8 mouse cellular contexts compared by ENCODE assay signal in the genomic region with DNA sequence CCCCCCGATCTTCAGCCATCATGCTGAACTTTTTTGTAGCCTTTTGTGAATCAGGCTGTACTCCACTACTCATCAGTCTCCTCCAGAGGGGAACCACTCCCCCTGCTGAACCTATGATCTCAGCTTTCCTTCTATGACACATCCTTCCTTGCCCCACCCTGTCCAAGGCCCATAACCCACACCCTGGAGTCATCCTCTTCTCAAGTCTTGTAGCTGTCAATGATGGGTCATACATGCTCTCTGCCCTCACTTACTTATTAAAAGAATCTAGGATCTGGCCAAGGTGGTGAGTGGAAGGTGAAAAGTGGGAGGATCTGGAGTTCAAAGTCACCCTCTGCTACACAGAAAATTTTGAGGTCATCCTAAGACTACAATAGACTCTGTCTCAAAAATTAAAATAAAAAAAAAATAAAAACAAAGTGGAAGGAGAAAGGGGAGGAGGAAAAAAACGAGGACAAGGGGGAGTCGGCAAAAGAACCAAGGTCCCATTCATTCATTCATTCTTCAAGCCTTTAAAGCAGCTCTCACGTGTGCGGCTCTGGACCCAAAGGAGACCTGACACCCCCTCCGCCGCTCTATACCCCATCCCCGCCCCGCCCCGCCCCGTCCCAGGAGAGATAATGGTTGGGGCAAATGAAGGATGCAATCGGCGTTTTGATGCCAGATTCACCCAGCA. TPM values are rescaled to one million over a fixed set of nuclear protein-coding genes. Genes with fewer than 3 reads are reported as not detected.
A peak's percentile ranks its signal among the peaks of the same experiment; 100 is the strongest.
DNase-seq lines count a peak whose midpoint lies in the region; ATAC-seq and TF ChIP-seq lines count a peak whose summit lies in the region.

No protein-coding gene starts in this region.

- H3K4me1 ChIP-seq in lung, embryonic 15.5 days = peaks cover 9% of the 10 kb centered on the region; the same call in 1 of the 2 replicates
- H3K4me1 ChIP-seq in embryonic facial prominence, embryonic 15.5 days = peaks cover 11% of the 10 kb centered on the region; the same call in 1 of the 2 replicates
- H3K4me1 ChIP-seq in olfactory bulb, adult 2 months (ENCODE audit: control insufficient read depth, insufficient read depth, low read length) = peaks cover 17% of the 10 kb centered on the region

- in situ Hi-C loops in Patski (cut with MboI; ENCODE audit: low pct_unique_long_range_greater_than_20kb) = no loop called here

- POLR2A ChIA-PET in Patski (lab: Charles Lee) = interaction anchor here (0.6 kb wide), 1 partner anchor 115 kb away, joined by 3 read pairs; no protein-coding TSS in a partner anchor

- H3K4me2 ChIP-seq in lung, embryonic 15.5 days = peak overlapping the region; percentile 74
- peak overlapping the region; percentile 58 for H3K4me2 ChIP-seq in embryonic facial prominence, embryonic 15.5 days (replicated peaks)

- no peak for DNase-seq in lung, postnatal 36 days
- peak; percentile 1 for DNase-seq in Patski (ENCODE audit: low read depth, low spot score)
- peak; percentile 35 for DNase-seq in large intestine, adult 2 months (ENCODE audit: low read depth, low spot score)
- no peak for DNase-seq in testis, postnatal 14 days (ENCODE audit: low spot score)
- no peak for DNase-seq in urinary bladder, adult 18-20 months (ENCODE audit: low spot score in 2 of 2)

- H3K27me3 ChIP-seq in lung, embryonic 15.5 days = no peaks in the 10 kb centered on the region
- peaks cover 3% of the 10 kb centered on the region for H3K27me3 ChIP-seq in Patski
- no peaks in the 10 kb centered on the region for H3K27me3 ChIP-seq in embryonic facial prominence, embryonic 15.5 days

- CTCF ChIA-PET in Patski (lab: Charles Lee) = interaction anchor here (0.6 kb wide), 1 partner anchor 100 kb away, joined by 3 read pairs; no protein-coding TSS in a partner anchor

- ATAC-seq in lung, embryonic 15.5 days (ENCODE audit: borderline replicate concordance, extremely low read depth, low FRiP score, low TSS enrichment) = no peak
- ATAC-seq in Patski = no peak
- no peak for ATAC-seq in embryonic facial prominence, embryonic 15.5 days (ENCODE audit: insufficient number of reproducible peaks, low FRiP score, low TSS enrichment, low read depth)

- no peaks in the 10 kb centered on the region for H3K9me3 ChIP-seq in lung, embryonic 15.5 days
- no peaks in the 10 kb centered on the region for H3K9me3 ChIP-seq in embryonic facial prominence, embryonic 15.5 days (replicated peaks)

- H3K36me3 ChIP-seq in lung, embryonic 15.5 days = no peaks in the 10 kb centered on the region
- H3K36me3 ChIP-seq in embryonic facial prominence, embryonic 15.5 days = no peaks in the 10 kb centered on the region

- H3K9ac ChIP-seq in lung, embryonic 15.5 days = peak overlapping the region; percentile 48
- 0 out of 2 replicates have a peak overlapping the region, but pooled peaks have one; percentile 21 for H3K9ac ChIP-seq in embryonic facial prominence, embryonic 15.5 days

- no peak for TF ChIP-seq POLR2A in olfactory bulb, adult 2 months (IDR thresholded peaks at IDR 0.05; ENCODE audit: insufficient read depth, low read depth, low read length)

- 7% methylated on average over 13 of the region's 13 CpGs for WGBS in lung, embryonic 15.5 days
- 8% methylated on average over 13 of the region's 13 CpGs for WGBS in embryonic facial prominence, embryonic 15.5 days
- WGBS in large intestine, adult 2 months = 7% methylated on average over 13 of the region's 13 CpGs
- WGBS in olfactory bulb, adult 2 months = 5% methylated on average over 13 of the region's 13 CpGs

- peak overlapping the region; percentile 96 for H3K4me3 ChIP-seq in lung, embryonic 15.5 days
- peak overlapping the region; percentile 78 for H3K4me3 ChIP-seq in embryonic facial prominence, embryonic 15.5 days (replicated peaks)
- peak overlapping the region; percentile 54 for H3K4me3 ChIP-seq in olfactory bulb, adult 2 months (ENCODE audit: insufficient read depth, low read depth, low read length)

- H3K27ac ChIP-seq in lung, embryonic 15.5 days = 0 out of 2 replicates have a peak overlapping the region, but pooled peaks have one; percentile 24
- H3K27ac ChIP-seq in embryonic facial prominence, embryonic 15.5 days (replicated peaks) = peak overlapping the region; percentile 30; the same call in 1 of the 2 replicates
- H3K27ac ChIP-seq in olfactory bulb, adult 2 months (ENCODE audit: insufficient read depth, low read depth, low read length) = no peak overlapping the region

- TF ChIP-seq CTCF in Patski (IDR thresholded peaks at IDR 0.05) = no peak
- no peak for TF ChIP-seq CTCF in olfactory bulb, adult 2 months (IDR thresholded peaks at IDR 0.05; ENCODE audit: insufficient read depth, low read depth, low read length)

RNA-seq across cellular contexts. Expression of gene Evi5l, which starts 1.1 kb away (rescaled TPM):
- polyA plus RNA-seq in lung, embryonic 15.5 days (2015; fragmentation: Nextera tagmentation; extraction: Ambion mirVana) = 21.3 and 23.5 TPM in 2 replicates
- polyA plus RNA-seq in Patski (2021) = 27.6 TPM
- polyA plus RNA-seq in embryonic facial prominence, embryonic 15.5 days (2015; fragmentation: Nextera tagmentation; extraction: Ambion mirVana) = 26.9 and 31.7 TPM in 2 replicates
- polyA plus RNA-seq in large intestine, adult 2 months (2012; rRNA removed) = 6.2 and 7.9 TPM in 2 replicates
- not detected in 2 replicates for polyA plus RNA-seq in olfactory bulb, adult 2 months (2012; ENCODE audit: insufficient read depth, insufficient read length, low replicate concordance, missing spikeins)

RNA-seq across cellular contexts. Expression of gene Cd209g, which starts 31.4 kb away (rescaled TPM):
- polyA plus RNA-seq in lung, embryonic 15.5 days (2015; fragmentation: Nextera tagmentation; extraction: Ambion mirVana) = not detected in 2 replicates
- polyA plus RNA-seq in Patski (2021) = not detected
- not detected in 2 replicates for polyA plus RNA-seq in embryonic facial prominence, embryonic 15.5 days (2015; fragmentation: Nextera tagmentation; extraction: Ambion mirVana)
- 0.27 and 0.45 TPM in 2 replicates for polyA plus RNA-seq in large intestine, adult 2 months (2012; rRNA removed)
- not detected in 2 replicates for polyA plus RNA-seq in olfactory bulb, adult 2 months (2012; ENCODE audit: insufficient read depth, insufficient read length, low replicate concordance, missing spikeins)

RNA-seq across cellular contexts. Expression of gene Prr36, which starts 51.9 kb away (rescaled TPM):
- 7.5 TPM in 2 replicates for polyA plus RNA-seq in lung, embryonic 15.5 days (2015; fragmentation: Nextera tagmentation; extraction: Ambion mirVana)
- 0.12 TPM for polyA plus RNA-seq in Patski (2021)
- 1.9 and 2.5 TPM in 2 replicates for polyA plus RNA-seq in embryonic facial prominence, embryonic 15.5 days (2015; fragmentation: Nextera tagmentation; extraction: Ambion mirVana)
- 0.16 and 0.20 TPM in 2 replicates for polyA plus RNA-seq in large intestine, adult 2 months (2012; rRNA removed)
- polyA plus RNA-seq in olfactory bulb, adult 2 months (2012; ENCODE audit: insufficient read depth, insufficient read length, low replicate concordance, missing spikeins) = not detected in 2 replicates

RNA-seq across cellular contexts. Expression of gene Cd209f, which starts 59.7 kb away (rescaled TPM):
- polyA plus RNA-seq in lung, embryonic 15.5 days (2015; fragmentation: Nextera tagmentation; extraction: Ambion mirVana) = not detected in 2 replicates
- polyA plus RNA-seq in Patski (2021) = not detected
- polyA plus RNA-seq in embryonic facial prominence, embryonic 15.5 days (2015; fragmentation: Nextera tagmentation; extraction: Ambion mirVana) = not detected in 2 replicates
- 0.41 and 1.2 TPM in 2 replicates for polyA plus RNA-seq in large intestine, adult 2 months (2012; rRNA removed)
- polyA plus RNA-seq in olfactory bulb, adult 2 months (2012; ENCODE audit: insufficient read depth, insufficient read length, low replicate concordance, missing spikeins) = not detected in 2 replicates

Comparison
In these comparisons a context has a peak if more than half of its experiments do, and no peak if none do; other contexts are left out.
1. DNase-seq: peak in Patski (single experiment) and large intestine, adult 2 months (single experiment); none in lung, postnatal 36 days (single experiment), testis, postnatal 14 days (single experiment) and urinary bladder, adult 18-20 months (0 of 2).
2. Peak in every context shown above with its lines, with median percentiles within 50 percentile points of each other: H3K4me3 ChIP-seq.